Mouse (Mus musculus) brown adipose tissue, adult 24 weeks (tissue): ENCODE data around the gene Vps72. TPM values are rescaled to one million over a fixed set of nuclear protein-coding genes. Genes with fewer than 3 reads are reported as not detected.
"Not testable (repeated sequence)": the region's sequence is repeated elsewhere in the genome, so short reads cannot be mapped to it uniquely, and the experiment has no call there.

Source experiments
- H3K27ac ChIP-seq: fragments of 200-500 bp; replicated peaks from 2 replicates; pipeline ENCODE4 v1.5.1; 2012; ENCODE audit warnings: low read depth, mild to moderate bottlenecking, low read length
- H3K4me1 ChIP-seq: fragments of 200-500 bp; 2 replicates; pipeline ENCODE4 v1.6.1; 2012; ENCODE audit warnings: low read length, mixed read lengths; ENCODE audit not compliant: control insufficient read depth, insufficient read depth, insufficient read length
- H3K4me3 ChIP-seq: fragments of 200-500 bp; 2 replicates; pipeline ENCODE4 v1.5.1; 2012; ENCODE audit warnings: low read depth, mild to moderate bottlenecking, low read length, moderate library complexity; ENCODE audit not compliant: insufficient read depth
- polyA plus RNA-seq: library from polyadenylated mRNA; stranded (reverse); fragments of >200 nt; gene quantifications from 2 replicates; pipeline ENCODE4 v1.2.4, GENCODE M21; 2012; ENCODE audit not compliant: missing spikeins, insufficient read depth, insufficient read length

Gene Vps72
- 18.8 and 26.2 TPM in 2 replicates for polyA plus RNA-seq

DNA sequence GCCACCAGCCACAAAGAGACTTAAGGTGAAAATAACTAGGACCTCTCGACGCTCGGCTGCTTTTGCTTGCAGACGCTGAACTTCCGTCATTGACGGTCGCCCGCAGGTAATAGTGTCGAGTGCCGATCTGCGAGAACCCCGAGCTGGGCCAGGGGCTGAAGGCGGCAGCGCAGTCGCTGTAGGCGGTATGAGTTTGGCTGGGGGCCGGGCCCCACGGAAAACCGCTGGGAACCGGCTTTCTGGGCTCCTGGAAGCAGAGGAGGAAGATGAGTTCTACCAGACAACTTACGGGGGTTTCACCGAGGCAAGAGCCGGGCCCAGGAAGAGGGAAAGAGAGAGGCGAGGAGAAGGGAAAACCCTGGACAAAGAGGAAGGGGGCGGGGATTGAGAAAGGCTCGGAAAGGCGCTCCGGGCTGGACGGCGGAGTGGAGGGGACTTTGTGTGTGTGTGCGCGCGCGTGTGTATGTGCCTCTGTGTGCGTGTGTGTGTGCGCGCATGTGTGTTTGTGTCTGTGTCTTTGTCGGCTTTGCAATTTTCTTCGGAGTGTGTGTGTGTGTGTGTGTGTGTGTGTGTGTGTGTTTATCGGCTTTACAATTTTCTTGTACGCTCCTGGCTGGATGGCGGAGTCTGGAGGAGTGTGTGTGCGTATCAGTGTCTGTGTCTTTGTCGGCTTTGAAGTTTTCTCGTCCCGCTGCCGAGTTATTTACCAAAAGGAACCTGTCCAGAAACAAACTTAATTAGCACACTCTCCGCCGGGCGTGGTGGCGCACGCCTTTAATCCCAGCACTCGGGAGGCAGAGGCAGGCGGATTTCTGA lies at the start of gene Vps72:
Vps72 (plus strand) TSS at position 112 of the 816 bp plus-strand sequence.
- Histone ChIP-seq H3K27ac (peak within 1 kb of the TSS; percentile 95), H3K4me3 (peak within 1 kb of the TSS; percentile 99), H3K4me1 (no peaks in the 10 kb centered on the region; the same call in 1 of the 2 replicates)

DNA sequence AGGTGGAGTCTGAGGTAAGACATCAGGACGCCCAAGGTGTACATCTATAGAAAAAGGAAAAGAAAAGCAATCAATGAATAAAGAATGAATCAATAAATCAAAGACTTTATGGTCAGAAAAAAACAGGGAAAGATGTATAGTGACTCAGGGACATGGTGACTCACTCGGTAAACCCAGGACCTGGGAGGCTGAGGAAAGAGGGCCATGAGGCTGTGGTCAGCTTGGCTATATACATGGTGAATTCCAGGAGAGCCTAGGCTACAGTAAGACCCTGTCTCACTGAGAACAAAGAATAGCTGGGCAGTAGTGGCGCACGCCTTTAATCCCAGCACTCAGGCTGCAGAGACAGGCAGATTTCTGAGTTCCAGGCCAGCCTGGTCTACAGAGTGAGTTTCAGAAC lies 47.1 kb upstream of the Vps72 start:
- Histone ChIP-seq H3K27ac (no peak overlapping the region), H3K4me1 (no peaks in the 10 kb centered on the region), H3K4me3 (no peak overlapping the region)

DNA sequence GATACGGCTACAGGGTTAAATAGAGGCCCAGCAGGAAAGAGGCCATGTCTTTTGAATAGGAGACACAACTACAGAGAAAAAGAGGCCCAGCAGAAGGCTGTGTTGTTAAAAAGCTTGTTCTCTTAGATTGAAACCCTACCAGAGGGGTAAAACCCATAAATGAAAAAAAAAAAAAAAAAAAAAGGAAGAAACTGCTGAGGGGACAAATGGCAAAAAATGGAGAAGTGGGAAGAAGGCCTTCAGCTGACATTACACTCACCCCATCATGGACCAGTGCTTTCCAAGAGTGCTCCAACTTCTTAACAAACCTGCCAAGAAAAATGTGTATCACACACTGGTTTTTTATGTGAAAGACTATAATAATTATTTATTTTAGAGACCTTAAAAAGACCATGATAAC lies 45.3 kb upstream of the Vps72 start:
- H3K4me3 ChIP-seq, result no peak overlapping the region
- H3K4me1 ChIP-seq, result no peaks in the 10 kb centered on the region
- H3K27ac ChIP-seq, result no peak overlapping the region

DNA sequence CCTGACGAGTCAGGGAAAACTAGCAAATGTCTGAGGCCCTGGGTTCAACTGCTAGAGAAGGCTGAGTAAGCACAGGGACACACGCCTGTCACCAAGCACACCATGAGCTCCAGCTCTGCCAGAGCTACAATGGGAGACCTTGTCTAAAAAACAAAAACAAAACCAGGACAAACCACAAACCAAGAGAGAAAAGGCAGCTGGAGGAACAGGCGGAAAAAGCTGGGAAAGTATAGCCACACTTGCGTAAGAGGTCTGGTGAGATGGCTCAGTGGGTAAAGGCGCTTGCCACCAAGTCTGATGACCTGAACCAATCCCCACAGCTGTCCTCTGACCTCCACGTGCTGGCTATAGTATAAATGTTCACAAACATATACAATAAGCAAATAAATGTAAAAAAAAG lies 44.7 kb upstream of the Vps72 start:
- H3K4me3 ChIP-seq, result no peak overlapping the region
- H3K4me1 ChIP-seq, result no peaks in the 10 kb centered on the region
- no peak overlapping the region for H3K27ac ChIP-seq

DNA sequence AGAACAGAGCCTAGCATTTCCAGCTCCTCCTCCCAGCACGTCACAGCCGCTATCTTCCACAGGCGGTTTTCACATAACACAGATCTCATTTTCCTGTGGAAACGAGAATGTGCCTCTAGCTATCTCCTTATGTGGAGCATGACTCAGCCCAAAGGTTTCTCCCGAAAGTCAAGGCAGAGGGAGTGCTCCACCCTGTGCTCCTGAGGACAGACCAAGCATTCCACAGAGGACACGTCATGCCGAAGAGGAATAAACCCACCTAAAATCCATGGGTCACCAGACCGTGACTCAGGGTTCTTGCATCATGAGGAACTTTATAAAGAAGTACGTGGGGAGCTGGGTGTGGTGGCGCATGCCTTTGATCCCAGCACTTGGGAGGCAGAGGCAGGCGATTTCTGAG lies 44.3 kb upstream of the Vps72 start:
- Histone ChIP-seq H3K4me3 (no peak overlapping the region), H3K4me1 (no peaks in the 10 kb centered on the region), H3K27ac (no peak overlapping the region)

DNA sequence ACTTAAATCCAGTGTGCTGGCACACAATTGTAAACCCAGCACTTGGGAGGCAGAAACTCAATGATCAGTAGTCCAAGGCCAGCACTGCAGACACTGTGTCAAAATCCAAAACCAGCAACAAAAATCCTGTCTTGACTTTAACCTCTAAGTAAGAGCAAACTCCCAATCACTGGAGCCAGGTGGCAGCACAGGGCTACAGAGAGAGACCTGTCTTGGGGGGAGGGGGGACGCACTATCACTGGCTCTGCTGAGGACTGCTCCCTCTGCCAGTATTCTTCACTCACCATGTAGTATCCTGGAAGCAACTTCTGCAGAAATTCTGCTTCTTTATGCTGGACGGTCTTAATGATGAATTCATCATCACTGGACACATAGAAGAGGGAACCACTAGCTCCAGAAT lies 39.2 kb upstream of the Vps72 start:
- H3K4me1 ChIP-seq, result no peaks in the 10 kb centered on the region
- no peak overlapping the region for H3K4me3 ChIP-seq
- no peak overlapping the region for H3K27ac ChIP-seq

DNA sequence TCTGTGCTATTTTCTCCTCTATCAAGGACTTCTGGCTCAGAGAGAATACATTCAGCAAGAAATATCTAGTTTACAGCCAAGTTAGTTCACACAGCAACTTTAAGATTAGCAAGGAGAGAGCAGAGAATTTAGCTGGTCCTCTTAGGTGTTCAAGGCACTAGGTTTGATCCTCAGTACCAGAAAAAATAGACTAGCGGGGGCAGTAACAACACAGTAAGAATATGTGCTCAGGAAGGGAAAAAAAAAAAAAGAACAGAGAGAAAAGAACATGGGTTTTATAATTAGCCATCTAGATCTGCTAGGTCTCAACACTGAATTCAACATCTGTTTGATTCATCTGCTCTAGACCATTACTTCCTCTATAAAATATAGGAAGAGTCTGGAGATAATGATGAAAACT lies 22.8 kb upstream of the Vps72 start:
- Histone ChIP-seq H3K4me3 (no peak overlapping the region), H3K4me1 (no peaks in the 10 kb centered on the region), H3K27ac (no peak overlapping the region)

DNA sequence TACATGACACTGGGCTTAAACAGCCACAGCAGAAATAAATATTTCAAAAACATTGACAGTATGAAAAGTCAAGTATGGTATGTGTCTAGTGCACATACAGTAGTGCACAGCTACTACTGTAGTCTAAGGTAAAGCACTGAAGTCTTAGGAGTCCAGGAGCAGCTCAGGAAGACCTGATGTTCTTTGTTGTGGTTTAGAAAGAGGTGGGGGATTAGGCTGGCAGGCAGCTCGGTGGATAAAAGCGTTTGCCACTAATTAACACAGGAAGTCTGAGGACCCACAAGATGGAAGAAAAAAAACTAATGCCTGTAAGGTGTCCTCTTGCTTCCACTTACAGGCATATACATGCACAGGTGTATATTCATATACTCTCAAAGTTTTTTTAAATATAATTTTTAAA lies 10.0 kb upstream of the Vps72 start:
- Histone ChIP-seq H3K27ac (no peak overlapping the region), H3K4me3 (no peak overlapping the region), H3K4me1 (no peaks in the 10 kb centered on the region)

DNA sequence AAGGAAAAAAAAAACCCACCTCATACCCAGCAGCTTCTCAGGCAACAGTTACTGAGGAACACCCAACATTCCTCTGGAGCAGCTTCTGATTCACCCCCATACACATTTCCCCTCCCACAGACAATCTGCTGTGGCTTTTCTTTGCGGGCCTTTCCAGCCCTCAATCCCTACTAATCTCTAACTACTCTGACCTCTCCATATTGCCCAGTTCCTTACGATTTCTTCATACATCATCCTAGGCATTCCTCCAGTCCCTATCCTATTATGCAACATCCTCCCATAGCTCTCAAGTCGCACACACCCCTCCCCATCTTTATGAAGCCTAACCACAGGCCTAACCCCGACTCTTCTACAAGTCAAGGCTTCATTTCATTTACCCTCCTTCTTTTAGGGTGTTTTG lies 5.7 kb upstream of the Vps72 start:
- H3K27ac ChIP-seq, result 0 out of 2 replicates have a peak overlapping the region, but pooled peaks have one; percentile 34
- peak overlapping the region; percentile 39 for H3K4me3 ChIP-seq
- H3K4me1 ChIP-seq, result no peaks in the 10 kb centered on the region

DNA sequence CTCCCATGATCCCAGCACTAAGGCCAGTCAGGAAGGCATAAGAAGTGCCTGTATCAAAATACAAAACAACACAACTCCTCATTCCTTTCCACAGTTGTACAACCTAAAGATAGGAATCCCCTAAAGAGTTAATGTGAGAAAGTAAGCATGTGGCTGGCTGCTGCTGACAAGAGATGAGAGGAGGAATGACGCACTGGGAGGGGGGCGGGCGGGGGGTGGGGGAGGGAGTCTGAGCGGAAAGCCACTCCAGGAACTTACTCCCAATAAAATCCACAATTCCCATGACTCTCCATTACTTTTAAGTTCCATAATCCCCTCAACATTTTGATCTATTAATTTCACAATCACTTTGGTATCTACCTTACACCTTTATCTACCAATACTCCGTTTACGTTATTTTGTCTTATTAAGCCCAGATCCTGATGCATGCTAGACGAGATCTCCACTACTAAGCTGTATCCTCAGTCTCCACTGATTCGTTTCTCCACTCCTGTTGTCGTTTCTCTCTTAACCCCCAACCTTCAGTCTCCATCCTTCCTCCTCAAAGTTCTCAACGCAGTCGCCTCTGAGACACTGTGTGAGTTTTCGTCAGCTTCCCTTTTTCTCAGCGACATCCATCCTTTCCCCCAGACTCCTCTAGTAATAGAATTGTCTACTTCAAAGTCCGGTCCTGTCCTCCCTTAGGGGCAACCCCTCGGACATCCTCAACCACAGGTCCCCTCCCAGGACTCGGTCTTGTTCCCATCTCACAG lies 5.1 kb upstream of the Vps72 start:
- Histone ChIP-seq H3K4me3 (peak overlapping the region; percentile 78), H3K4me1 (no peaks in the 10 kb centered on the region), H3K27ac (peak overlapping the region; percentile 45; the same call in 1 of the 2 replicates)

DNA sequence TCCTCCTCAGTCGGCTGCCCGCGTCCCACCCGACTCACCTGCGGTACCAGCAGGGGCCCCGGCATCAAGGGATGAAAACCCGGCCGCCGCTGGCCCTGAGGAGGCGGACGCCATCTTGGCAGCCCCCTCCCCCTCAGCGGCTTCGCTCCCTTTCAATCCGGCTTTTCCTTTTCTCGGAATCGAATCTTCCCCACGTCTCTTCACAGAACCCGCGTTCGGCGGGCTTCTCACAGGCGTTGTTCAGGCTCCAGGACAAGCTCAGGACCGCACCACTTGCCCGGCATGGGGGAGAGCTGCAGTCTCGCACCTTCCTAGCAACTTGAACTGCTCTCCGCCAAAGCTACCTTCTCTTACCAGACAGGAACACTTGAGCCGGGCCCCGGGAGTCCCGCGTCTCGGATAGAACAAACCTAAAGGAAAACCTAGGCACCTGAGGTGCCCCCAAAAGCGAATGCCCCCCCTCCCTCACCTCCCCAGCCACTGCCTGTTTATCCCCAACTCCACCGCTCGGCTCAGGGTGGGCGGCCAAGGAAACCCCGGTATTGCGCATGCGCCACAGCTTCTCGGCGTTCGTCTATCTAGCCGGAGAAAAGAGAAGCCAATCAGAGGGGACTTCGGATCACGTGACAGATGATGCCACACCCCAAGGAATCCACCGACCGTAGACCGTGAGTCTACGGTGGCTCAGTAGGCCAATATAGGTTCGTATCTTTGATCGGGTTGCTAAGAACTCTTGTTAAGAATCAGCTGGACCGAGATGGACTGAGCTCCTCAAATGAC lies 4.3 kb upstream of the Vps72 start, which contains the start of gene Pip5k1a:
Pip5k1a (minus strand) TSS at position 593 of the 780 bp plus-strand sequence.
- H3K4me3 ChIP-seq, result peak within 1 kb of the TSS; percentile 78
- H3K4me1 ChIP-seq, result no peaks in the 10 kb centered on the region
- peak within 1 kb of the TSS; percentile 45 for H3K27ac ChIP-seq

DNA sequence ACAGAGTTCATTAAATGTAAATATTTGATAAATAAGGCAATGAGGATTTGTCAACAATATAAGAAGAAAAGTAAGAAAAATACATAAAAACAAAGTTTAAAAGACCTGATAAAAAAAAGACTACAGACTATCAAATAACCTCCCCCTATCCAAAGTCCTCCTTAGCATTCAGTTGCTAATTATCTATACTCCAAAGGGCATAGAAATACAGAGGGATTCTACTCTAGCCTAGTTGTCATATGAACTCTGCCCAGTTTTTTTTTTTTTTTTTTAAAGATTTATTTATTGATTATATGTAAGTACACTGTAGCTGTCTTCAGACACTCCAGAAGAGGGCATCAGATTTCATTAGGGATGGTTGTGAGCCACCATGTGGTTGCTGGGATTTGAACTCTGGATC lies 3.5 kb upstream of the Vps72 start:
- H3K27ac ChIP-seq, H3K4me1 ChIP-seq, H3K4me3 ChIP-seq: not testable (repeated sequence)

DNA sequence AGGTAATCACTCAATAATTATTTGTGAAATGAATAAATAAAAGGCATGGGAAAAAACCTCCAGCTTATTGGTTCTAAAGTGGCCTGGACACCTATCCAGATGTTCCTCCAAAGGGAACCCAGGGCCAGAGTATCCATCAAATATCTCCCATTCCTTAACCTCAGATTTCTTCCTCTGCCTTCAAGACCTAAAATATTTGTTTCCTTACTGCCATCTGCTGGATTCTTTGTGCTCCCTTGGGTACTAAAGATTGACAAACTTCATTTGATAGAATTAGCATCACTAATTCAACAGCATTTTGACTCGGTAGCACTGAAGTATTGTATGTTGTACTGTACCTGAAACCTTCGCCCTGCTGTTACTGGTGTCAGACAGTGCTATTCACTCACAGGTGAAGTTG lies 2.9 kb upstream of the Vps72 start:
- H3K4me3 ChIP-seq, result no peak overlapping the region
- no peaks in the 10 kb centered on the region for H3K4me1 ChIP-seq
- no peak overlapping the region for H3K27ac ChIP-seq

DNA sequence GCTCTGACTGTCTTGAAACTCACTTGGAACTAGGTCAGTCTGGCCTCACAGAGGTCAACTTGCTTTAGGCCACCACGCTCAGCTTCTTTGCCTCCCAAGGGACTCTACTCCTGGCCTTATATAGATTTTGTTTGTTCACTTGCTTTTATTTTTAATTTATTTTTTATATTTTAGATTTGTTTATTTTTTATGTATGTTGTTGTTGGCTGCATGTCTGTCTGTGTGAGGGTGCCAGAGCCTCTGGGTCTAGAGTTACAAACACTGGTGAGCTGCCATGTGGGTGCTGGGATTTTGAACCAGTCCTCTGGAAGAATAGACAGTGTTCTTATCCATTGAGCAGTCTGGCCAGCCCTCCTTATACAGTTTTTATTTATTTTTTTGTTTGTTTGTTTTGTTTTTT lies 1.9 kb downstream of the Vps72 start:
- Histone ChIP-seq H3K4me1 (no peaks in the 10 kb centered on the region; the same call in 1 of the 2 replicates), H3K27ac (peak overlapping the region; percentile 78; the same call in 1 of the 2 replicates), H3K4me3 (peak overlapping the region; percentile 30; the same call in 1 of the 2 replicates)

DNA sequence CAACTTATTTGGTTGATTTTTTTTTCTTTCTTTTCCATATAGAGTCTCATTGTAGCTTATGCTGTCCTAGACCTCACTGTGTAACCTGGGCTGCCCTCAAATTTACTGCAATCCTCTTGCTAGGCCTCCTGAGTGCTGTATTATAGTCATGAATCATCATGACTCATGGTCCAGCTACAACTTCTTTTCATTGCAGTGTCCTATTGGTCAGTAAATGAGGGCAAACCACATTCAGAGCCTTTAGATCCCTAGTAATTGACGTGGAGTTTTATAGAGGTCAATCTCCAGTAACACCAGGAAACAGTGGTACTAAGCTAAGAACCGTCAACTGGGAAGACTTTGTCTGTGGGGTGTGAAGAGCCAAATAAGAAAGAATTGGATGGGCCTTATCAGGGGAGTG lies 6.9 kb downstream of the Vps72 start:
- Histone ChIP-seq H3K27ac (no peak overlapping the region), H3K4me1 (peaks cover 3% of the 10 kb centered on the region; the same call in 1 of the 2 replicates), H3K4me3 (no peak overlapping the region)
